ENCODE assay signal across 8 mouse cellular contexts in the genomic region with DNA sequence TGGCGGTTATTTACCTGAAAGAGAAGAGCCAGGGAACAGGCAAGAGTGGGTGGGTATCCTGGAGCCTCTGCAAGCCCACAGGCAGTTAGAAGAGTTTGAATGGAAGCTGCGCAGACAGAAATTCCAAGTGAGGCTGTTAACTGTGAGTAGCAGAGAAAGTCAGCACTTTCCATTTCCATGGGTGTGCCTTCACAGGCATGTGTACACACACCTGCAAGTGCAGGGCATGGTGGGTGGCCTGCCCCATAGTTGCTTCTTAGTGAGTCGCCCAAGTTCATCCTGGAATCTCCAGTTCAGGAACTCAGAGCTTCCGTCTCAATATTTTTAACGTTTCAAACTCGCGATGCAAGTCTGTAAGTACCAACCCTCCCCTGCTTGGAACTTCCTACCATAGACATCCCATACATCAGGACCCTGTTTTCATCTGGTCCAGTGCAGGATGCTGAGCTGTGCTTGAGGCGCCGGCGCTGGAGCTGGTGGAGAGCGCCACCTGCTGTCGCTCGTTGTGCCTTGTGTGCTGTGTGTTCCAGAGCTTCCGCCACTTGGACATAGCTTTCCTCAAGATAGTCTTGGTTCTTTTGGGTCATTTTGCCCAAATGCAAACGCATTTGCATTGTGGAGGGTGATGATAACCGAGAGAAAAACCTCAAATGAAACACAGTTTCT.
DNase-seq lines count a peak whose midpoint lies in the region; ATAC-seq and TF ChIP-seq lines count a peak whose summit lies in the region.

No protein-coding gene starts in this region.

- H3K9ac ChIP-seq in forebrain, embryonic 12.5 days, result no peak overlapping the region
- no peak overlapping the region for H3K9ac ChIP-seq in hindbrain, embryonic 12.5 days

- no peaks in the 10 kb centered on the region for H3K9me3 ChIP-seq in forebrain, embryonic 12.5 days
- no peaks in the 10 kb centered on the region for H3K9me3 ChIP-seq in hindbrain, embryonic 12.5 days (replicated peaks)

- TF ChIP-seq CTCF in Patski (IDR thresholded peaks at IDR 0.05), result peak; percentile 98

- 22% methylated on average over 16 of the region's 16 CpGs for WGBS in forebrain, embryonic 12.5 days
- 18% methylated on average over 16 of the region's 16 CpGs for WGBS in hindbrain, embryonic 12.5 days

- CTCF ChIA-PET in Patski (lab: Charles Lee), result interaction anchor here (0.6 to 12.3 kb wide), 10 partner anchors 11 to 432 kb away, joined by 3 to 175 read pairs (median 4); no protein-coding TSS in a partner anchor

- no peak overlapping the region for H3K27ac ChIP-seq in forebrain, embryonic 12.5 days
- no peak overlapping the region for H3K27ac ChIP-seq in hindbrain, embryonic 12.5 days

- POLR2A ChIA-PET in Patski (lab: Charles Lee), result interaction anchor here (0.6 to 2.8 kb wide), 3 partner anchors 422 to 516 kb away, joined by 4 to 12 read pairs (median 4); no protein-coding TSS in a partner anchor

- no peak for ATAC-seq in Patski
- peak; percentile 85; the same call in 1 of the 2 replicates for ATAC-seq in forebrain, embryonic 12.5 days (ENCODE audit: low FRiP score)
- ATAC-seq in hindbrain, embryonic 12.5 days (ENCODE audit: low FRiP score), result 0 out of 2 replicates have a peak, but pooled peaks have one; percentile 52

- in situ Hi-C loops in Patski (cut with MboI; ENCODE audit: low pct_unique_long_range_greater_than_20kb), result loop anchor here (5.0 to 10.0 kb wide), 4 partner anchors 164 to 554 kb away; no protein-coding TSS in a partner anchor

- no peaks in the 10 kb centered on the region for H3K27me3 ChIP-seq in Patski
- no peaks in the 10 kb centered on the region for H3K27me3 ChIP-seq in forebrain, embryonic 12.5 days
- no peaks in the 10 kb centered on the region for H3K27me3 ChIP-seq in hindbrain, embryonic 12.5 days

- H3K36me3 ChIP-seq in forebrain, embryonic 12.5 days (replicated peaks), result no peaks in the 10 kb centered on the region
- no peaks in the 10 kb centered on the region for H3K36me3 ChIP-seq in hindbrain, embryonic 12.5 days

- H3K4me1 ChIP-seq in forebrain, embryonic 12.5 days, result no peaks in the 10 kb centered on the region; the same call in 1 of the 2 replicates
- no peaks in the 10 kb centered on the region for H3K4me1 ChIP-seq in hindbrain, embryonic 12.5 days

- peak; percentile 13 for DNase-seq in Patski (ENCODE audit: low read depth, low spot score)
- DNase-seq in c-Kit-positive CD71-positive TER-119-positive erythroid progenitor cells, embryonic 14.5 days (ENCODE audit: low spot score), result peak; percentile 14
- peak; percentile 38 for DNase-seq in layer of hippocampus, adult 9-10 months (ENCODE audit: low spot score)
- DNase-seq in lung, postnatal 14 days, result peak; percentile 74
- DNase-seq in right cerebral cortex, adult 18-20 months, result peak; percentile 68
- DNase-seq in urinary bladder, postnatal 4 days (ENCODE audit: low spot score in 2 of 2), result peak; percentile 23 to 74

- H3K4me3 ChIP-seq in forebrain, embryonic 12.5 days (replicated peaks), result no peak overlapping the region
- no peak overlapping the region for H3K4me3 ChIP-seq in hindbrain, embryonic 12.5 days

- H3K4me2 ChIP-seq in forebrain, embryonic 12.5 days, result no peak overlapping the region
- H3K4me2 ChIP-seq in hindbrain, embryonic 12.5 days (replicated peaks), result no peak overlapping the region

Comparison
In these comparisons a context has a peak if more than half of its experiments do, and no peak if none do; other contexts are left out.
1. DNase-seq: peak in every context shown above with its lines; median percentile 74 in lung, postnatal 14 days; 68 in right cerebral cortex, adult 18-20 months; 48 in urinary bladder, postnatal 4 days; 38 in layer of hippocampus, adult 9-10 months; 14 in c-Kit-positive CD71-positive TER-119-positive erythroid progenitor cells, embryonic 14.5 days; 13 in Patski.